Mouse (Mus musculus): Measurements from ENCODE around the gene Pam.
A peak's percentile ranks its signal among the peaks of the same experiment; 100 is the strongest.

The Pam gene

GRCm38 (mm10) chr1:97903912-97904460, 191.5 kb downstream of the Pam start:
- no peak for DNase-seq

- DNase-seq, result no peak
These were observed 192.6 kb downstream of the Pam start for GRCm38 (mm10) chr1:97902830-97903229.

GRCm38 (mm10) chr1:97900559-97901153, 194.8 kb downstream of the Pam start:
- no peak for DNase-seq

- no peak for DNase-seq
These were observed 207.9 kb downstream of the Pam start for GRCm38 (mm10) chr1:97887511-97887910.

- DNase-seq, result no peak
These were observed 211.9 kb downstream of the Pam start for GRCm38 (mm10) chr1:97883498-97883897.

- no peak for DNase-seq
These were observed 218.4 kb downstream of the Pam start for GRCm38 (mm10) chr1:97877037-97877436.

- DNase-seq, result no peak
These were observed 221.9 kb downstream of the Pam start for GRCm38 (mm10) chr1:97873490-97874054.

GRCm38 (mm10) chr1:97872493-97872892, 223.0 kb downstream of the Pam start:
- DNase-seq, result peak; percentile 10

GRCm38 (mm10) chr1:97872072-97872471, 223.4 kb downstream of the Pam start:
- no peak for DNase-seq

GRCm38 (mm10) chr1:97864135-97864534, 231.3 kb downstream of the Pam start:
- no peak for DNase-seq

- no peak for DNase-seq
These were observed 232.3 kb downstream of the Pam start for GRCm38 (mm10) chr1:97863140-97863539.

GRCm38 (mm10) chr1:97862734-97863133, 232.7 kb downstream of the Pam start:
- DNase-seq, result no peak

GRCm38 (mm10) chr1:97854256-97854655, 241.2 kb downstream of the Pam start:
- DNase-seq, result no peak

GRCm38 (mm10) chr1:97851601-97852175, 243.8 kb downstream of the Pam start:
- DNase-seq, result no peak

GRCm38 (mm10) chr1:97848601-97849241, 246.7 kb downstream of the Pam start:
- no peak for DNase-seq

GRCm38 (mm10) chr1:97843220-97843992, 252.0 kb downstream of the Pam start:
- DNase-seq, result peak; percentile 63

GRCm38 (mm10) chr1:97834354-97834822, 261.1 kb downstream of the Pam start:
- no peak for DNase-seq

- peak; percentile 6 for DNase-seq
These were observed 261.7 kb downstream of the Pam start for GRCm38 (mm10) chr1:97833466-97834353.

GRCm38 (mm10) chr1:97828087-97828486, 267.4 kb downstream of the Pam start:
- DNase-seq, result no peak

- no peak for DNase-seq
These were observed 267.9 kb downstream of the Pam start for GRCm38 (mm10) chr1:97827566-97827965.

- DNase-seq, result no peak
These were observed 272.5 kb downstream of the Pam start for GRCm38 (mm10) chr1:97822904-97823303.

GRCm38 (mm10) chr1:97822203-97822602, 273.2 kb downstream of the Pam start:
- DNase-seq, result no peak

Data from cerebellum, adult 9-10 months (tissue).